Mouse (Mus musculus) embryonic facial prominence, embryonic 12.5 days (tissue): ENCODE measurements around the gene Padi4. TPM values are rescaled to one million over a fixed set of nuclear protein-coding genes. Genes with fewer than 3 reads are reported as not detected.

Source experiments
- ATAC-seq: fragments of 200-750 bp; cut with Nextera tagmentation; 2 replicates; pipeline ENCODE4 v1.8.0; 2017; ENCODE audit not compliant: insufficient number of reproducible peaks, insufficient read depth, low FRiP score, low TSS enrichment
- H3K27ac ChIP-seq: fragments of 300-500 bp; sonication (generic); 2 replicates; pipeline ENCODE4 v1.5.1; 2016; ENCODE audit warnings: mild to moderate bottlenecking
- H3K27me3 ChIP-seq: fragments of 300-500 bp; sonication (generic); 2 replicates; pipeline ENCODE4 v1.6.1; 2016; ENCODE audit warnings: mild to moderate bottlenecking, moderate library complexity
- H3K36me3 ChIP-seq: fragments of 300-500 bp; sonication (generic); 2 replicates; pipeline ENCODE4 v1.6.1; 2016; ENCODE audit warnings: mild to moderate bottlenecking
- H3K4me1 ChIP-seq: fragments of 300-500 bp; sonication (generic); 2 replicates; pipeline ENCODE4 v1.6.1; 2016
- H3K4me2 ChIP-seq: fragments of 300-500 bp; sonication (generic); replicated peaks from 2 replicates; pipeline ENCODE4 v1.6.1; 2016; ENCODE audit warnings: mild to moderate bottlenecking, moderate library complexity
- H3K4me3 ChIP-seq: fragments of 300-500 bp; sonication (generic); 2 replicates; pipeline ENCODE4 v1.5.1; 2016; ENCODE audit warnings: mild to moderate bottlenecking
- H3K9ac ChIP-seq: fragments of 300-500 bp; sonication (generic); 2 replicates; pipeline ENCODE4 v1.6.1; 2016; ENCODE audit warnings: mild to moderate bottlenecking, moderate library complexity
- H3K9me3 ChIP-seq: fragments of 300-500 bp; sonication (generic); 2 replicates; pipeline ENCODE4 v1.6.1; 2016; ENCODE audit warnings: mild to moderate bottlenecking, moderate library complexity
- WGBS: fragments of 180-500 bp; shearing (Covaris S2); methylation state at CpG from one replicate; pipeline ENCODE4 v1.1.7; 2016; 5-methylcytosine and 5-hydroxymethylcytosine counted together
- polyA plus RNA-seq: library from polyadenylated mRNA; unstranded; fragments of >200 nt; fragmentation: Nextera tagmentation; extraction: Ambion mirVana; gene quantifications from 2 replicates; pipeline ENCODE4 v1.2.1, GENCODE M21; 2016

Gene Padi4
- polyA plus RNA-seq, 1 experiment from 2014 or later = not detected

DNA sequence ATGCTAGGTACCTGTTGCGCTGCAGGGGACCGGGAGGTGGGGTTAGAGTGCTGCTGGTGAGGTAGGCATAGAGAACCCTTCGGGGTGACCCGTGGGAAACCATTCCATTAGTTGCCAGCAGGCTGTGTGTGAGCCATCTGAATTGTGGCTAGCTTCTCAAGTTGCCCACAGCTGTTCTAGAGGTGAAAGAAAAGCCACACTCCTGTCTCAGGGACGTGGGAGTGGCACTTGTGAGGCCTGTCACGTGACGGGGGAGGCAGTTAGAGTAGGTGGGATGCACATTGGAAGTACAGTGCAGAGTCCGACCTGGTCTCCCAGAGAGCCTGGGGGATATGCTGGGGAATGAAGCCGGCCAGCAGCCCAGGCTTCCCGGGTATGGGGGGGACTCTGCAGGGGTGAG lies 64.4 kb downstream of the Padi4 start:
- 86% methylated on average over 10 of the region's 10 CpGs for WGBS
- H3K4me1 ChIP-seq = peaks cover 23% of the 10 kb centered on the region

DNA sequence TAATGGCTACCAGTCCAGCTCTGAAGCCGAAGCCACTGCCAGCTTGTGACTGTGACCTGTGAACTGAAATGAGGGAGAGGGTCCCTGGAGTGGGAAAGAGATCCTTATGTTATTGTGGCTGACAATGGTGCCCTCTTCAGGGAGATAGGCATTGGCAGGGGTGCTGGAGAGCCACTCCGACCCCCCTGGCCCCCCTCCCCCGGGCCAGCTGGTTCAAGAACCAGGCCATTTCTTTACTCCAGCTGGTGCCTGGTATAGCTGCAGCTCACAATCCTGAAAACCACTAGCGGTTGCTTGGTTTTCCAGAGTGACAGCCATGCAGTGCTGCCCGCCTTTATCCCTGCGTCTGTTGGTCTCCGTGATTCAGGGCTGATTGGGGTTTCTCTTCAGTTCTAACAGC lies 64.9 kb downstream of the Padi4 start:
- peaks cover 95% of the 10 kb centered on the region for H3K36me3 ChIP-seq
- no peak overlapping the region for H3K4me3 ChIP-seq
- 87% methylated on average over 7 of the region's 7 CpGs for WGBS
- no peaks in the 10 kb centered on the region for H3K9me3 ChIP-seq
- H3K9ac ChIP-seq = no peak overlapping the region
- H3K4me1 ChIP-seq = peaks cover 26% of the 10 kb centered on the region
- H3K4me2 ChIP-seq = no peak overlapping the region
- ATAC-seq = no peak
- no peak overlapping the region for H3K27ac ChIP-seq
- no peaks in the 10 kb centered on the region for H3K27me3 ChIP-seq

More for the DNA sequence above, 64.4 kb downstream of the Padi4 start:
- H3K27ac ChIP-seq = 0 out of 2 replicates have a peak overlapping the region, but pooled peaks have one; percentile 17
- H3K4me2 ChIP-seq = no peak overlapping the region
- H3K4me3 ChIP-seq = no peak overlapping the region
- H3K27me3 ChIP-seq = no peaks in the 10 kb centered on the region
- no peaks in the 10 kb centered on the region for H3K9me3 ChIP-seq
- no peak overlapping the region for H3K9ac ChIP-seq
- peaks cover 97% of the 10 kb centered on the region for H3K36me3 ChIP-seq
- ATAC-seq = no peak

DNA sequence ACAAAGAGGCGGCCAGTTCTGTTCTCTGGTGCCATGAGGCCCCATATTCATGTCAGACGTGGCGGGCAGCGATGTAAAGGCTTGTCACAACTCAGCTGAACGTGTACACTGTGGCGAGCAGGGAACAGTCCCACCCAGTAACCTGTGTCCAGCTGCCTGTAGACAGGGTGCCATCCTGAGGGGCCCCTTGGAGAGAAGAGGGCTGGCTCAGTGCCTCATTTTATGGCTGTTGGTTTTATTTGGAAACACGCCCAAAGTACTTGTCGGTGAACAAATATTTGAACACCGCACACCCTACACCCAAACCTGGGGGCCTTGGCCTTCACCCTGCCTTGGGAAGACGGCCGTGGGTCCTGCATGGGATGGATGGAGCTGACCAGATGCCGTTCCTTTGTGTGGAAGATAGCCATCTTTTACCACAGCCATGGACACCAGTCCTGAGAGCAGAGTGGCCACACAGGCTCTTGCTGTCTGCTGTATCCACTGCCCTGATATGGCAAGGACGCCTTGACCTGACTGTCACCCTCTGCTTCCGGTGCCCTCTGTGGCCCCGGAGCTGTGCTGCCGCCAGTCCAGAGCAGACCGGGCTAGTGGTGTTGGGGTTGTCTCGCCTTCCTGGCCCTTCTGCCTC lies 65.6 kb downstream of the Padi4 start:
- no peaks in the 10 kb centered on the region for H3K9me3 ChIP-seq
- no peaks in the 10 kb centered on the region for H3K27me3 ChIP-seq
- no peak for ATAC-seq
- peaks cover 92% of the 10 kb centered on the region for H3K36me3 ChIP-seq
- 88% methylated on average over 18 of the region's 18 CpGs for WGBS
- no peak overlapping the region for H3K9ac ChIP-seq
- H3K4me2 ChIP-seq = no peak overlapping the region
- peaks cover 31% of the 10 kb centered on the region for H3K4me1 ChIP-seq
- H3K27ac ChIP-seq = no peak overlapping the region
- no peak overlapping the region for H3K4me3 ChIP-seq

DNA sequence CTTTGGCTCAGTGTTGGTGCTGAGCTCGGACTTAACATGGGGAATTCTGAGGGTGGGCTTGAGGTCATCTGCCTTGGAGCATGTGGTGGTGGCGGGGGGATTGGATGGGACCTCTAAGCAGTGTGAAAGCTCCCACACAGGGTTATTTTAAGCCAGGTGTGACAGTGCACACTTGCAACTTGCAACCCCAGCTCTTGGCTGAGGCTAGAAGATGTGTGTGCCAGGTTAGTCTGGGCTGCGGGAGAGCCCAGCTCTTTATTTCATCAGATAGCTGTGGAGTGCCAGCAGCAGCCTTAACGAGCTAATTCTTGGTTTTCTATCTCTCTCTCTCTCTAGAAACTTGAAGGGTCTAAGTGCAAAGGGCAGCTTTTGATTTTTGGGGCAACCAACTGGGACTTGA lies 66.4 kb downstream of the Padi4 start:
- H3K4me3 ChIP-seq = no peak overlapping the region
- H3K27ac ChIP-seq = no peak overlapping the region
- 81% methylated on average over 4 of the region's 4 CpGs for WGBS
- H3K9ac ChIP-seq = no peak overlapping the region
- H3K9me3 ChIP-seq = no peaks in the 10 kb centered on the region
- no peak for ATAC-seq
- peaks cover 32% of the 10 kb centered on the region for H3K4me1 ChIP-seq
- no peak overlapping the region for H3K4me2 ChIP-seq
- peaks cover 84% of the 10 kb centered on the region for H3K36me3 ChIP-seq
- H3K27me3 ChIP-seq = no peaks in the 10 kb centered on the region

DNA sequence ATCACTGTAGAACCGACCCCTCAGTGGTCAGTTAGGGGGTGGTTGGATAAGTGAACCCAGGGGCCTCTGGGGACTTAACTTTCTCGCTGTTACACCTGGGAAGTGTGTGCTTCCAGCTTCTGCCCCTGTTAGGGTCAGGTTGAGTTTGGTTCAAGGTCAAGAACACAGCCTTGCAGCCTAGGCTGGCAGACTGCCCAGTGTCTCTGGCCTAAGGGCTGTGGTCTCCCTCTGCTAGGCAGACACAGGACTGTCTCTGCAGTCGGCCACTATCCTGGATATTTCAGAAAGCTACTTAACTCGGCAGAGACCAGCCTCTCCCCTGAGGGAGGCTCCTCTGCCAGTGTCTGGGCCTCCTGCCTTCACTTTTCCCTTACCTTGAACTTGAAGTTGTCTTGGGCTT lies 69.9 kb downstream of the Padi4 start:
- Histone ChIP-seq H3K9me3 (no peaks in the 10 kb centered on the region), H3K27ac (peak overlapping the region; percentile 100; the same call in 1 of the 2 replicates), H3K4me2 (peak overlapping the region; percentile 75), H3K27me3 (peaks cover 3% of the 10 kb centered on the region; the same call in 1 of the 2 replicates), H3K9ac (peak overlapping the region; percentile 97), H3K4me1 (peaks cover 46% of the 10 kb centered on the region), H3K4me3 (peak overlapping the region; percentile 88), H3K36me3 (peaks cover 51% of the 10 kb centered on the region)
- WGBS = 33% methylated on average over 4 of the region's 4 CpGs
- ATAC-seq = no peak

DNA sequence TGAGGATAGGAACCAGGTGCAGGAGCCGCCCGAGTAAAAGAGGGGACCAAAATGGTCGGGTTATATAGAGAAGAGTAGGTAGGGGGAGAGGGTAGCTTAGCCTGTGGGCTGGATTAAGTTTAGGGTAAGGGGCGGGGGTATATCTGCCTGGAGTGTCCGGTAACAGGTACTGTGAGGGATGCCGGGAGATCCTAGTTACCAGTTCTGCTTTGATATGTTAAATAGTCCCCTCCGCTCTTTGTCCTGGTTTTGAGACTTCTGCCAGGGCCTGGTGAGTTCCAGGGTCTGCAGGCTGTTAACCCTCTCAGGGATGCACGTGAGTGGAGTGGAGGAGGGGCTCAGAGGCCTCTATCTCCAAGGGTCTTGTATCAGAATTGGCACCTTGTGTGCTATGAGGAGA lies 70.4 kb downstream of the Padi4 start:
- H3K36me3 ChIP-seq = peaks cover 46% of the 10 kb centered on the region
- H3K4me1 ChIP-seq = peaks cover 46% of the 10 kb centered on the region
- 3% methylated on average over 8 of the region's 8 CpGs for WGBS

DNA sequence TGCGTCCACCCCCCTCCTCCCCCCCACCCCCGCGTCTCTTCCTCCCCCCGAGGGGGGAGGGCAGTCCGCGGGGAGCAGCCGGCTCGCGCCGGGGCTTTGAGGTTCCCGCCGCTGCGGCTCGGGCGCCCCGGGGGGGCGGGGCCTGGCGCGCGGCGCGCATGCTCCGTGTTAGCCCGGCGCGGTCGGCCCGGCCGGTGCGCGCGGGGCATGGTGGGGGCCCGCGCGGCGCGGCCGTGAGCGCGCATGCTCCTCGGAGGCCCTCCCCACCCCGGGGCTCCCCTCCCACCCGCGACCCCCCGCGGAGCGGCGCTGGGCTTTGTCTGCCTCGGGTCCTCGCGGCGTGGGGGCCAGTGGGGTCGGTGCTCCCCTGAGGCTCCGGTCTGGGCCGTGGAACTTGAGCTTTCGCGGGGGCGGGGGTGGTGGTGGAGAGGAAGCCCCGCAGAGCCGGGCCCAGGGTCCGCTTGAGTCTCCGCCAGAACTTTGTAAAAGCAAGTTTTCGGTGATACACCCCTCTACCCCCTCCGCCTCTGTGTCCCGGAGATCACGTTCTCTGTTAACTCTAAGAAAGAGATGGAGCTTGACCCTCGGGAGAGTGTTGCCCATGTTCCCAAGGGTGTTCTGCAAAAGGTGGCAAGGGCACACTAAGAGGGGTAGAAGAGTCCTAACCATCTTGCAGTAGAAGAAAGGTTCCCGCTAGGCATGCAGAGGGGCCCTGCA lies 71.3 kb downstream of the Padi4 start:
- H3K27ac ChIP-seq = peak overlapping the region; percentile 100
- WGBS = 2% methylated on average over 55 of the region's 68 CpGs

More for the DNA sequence above, 70.4 kb downstream of the Padi4 start:
- ATAC-seq = peak; percentile 16; the same call in 1 of the 2 replicates
- Histone ChIP-seq H3K4me2 (peak overlapping the region; percentile 75), H3K27me3 (peaks cover 8% of the 10 kb centered on the region; the same call in 1 of the 2 replicates), H3K9ac (peak overlapping the region; percentile 97), H3K9me3 (no peaks in the 10 kb centered on the region), H3K27ac (peak overlapping the region; percentile 100), H3K4me3 (peak overlapping the region; percentile 88)

DNA sequence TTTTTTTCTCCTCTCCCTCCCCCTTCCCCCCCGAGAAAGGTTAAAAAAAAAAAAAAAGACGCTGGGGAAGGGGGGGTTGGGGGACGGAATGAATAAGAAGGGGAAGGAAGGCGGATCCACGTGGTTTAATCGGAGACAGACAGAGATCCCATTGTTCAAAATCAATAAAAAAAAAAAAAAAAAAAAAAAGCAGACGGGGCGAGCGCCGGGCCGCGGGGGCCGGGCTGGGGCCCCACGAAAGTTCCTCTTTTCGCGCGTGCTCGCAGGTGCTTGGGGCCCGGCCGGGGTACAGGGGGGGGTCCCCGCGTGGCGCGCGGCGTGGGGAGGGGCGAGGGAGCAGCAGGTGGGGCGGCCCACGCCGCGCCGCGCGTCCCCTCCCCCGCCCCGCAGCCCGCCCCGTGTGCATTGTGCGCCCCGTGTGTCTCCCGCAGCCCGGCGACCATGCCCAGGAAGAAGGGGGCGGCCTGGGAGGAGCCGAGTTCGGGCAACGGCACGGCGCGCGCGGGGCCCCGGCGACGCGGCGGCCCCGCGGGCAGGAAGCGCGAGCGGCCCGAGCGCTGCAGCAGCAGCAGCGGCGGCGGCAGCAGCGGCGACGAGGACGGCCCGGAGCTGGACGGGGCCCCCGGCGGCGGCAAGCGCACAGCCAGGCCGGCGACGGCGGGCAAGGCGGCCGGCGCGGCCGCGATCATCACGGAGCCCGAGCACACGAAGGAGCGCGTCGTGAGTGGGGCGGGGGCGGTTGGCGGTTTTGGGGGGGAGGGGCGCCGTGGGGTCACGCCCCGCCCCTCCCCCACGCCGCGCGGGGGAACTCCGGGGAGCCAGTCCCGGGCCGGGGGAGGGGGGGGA lies 72.1 kb downstream of the Padi4 start:
- H3K4me2 ChIP-seq = peak overlapping the region; percentile 78
- H3K4me1 ChIP-seq = peaks cover 41% of the 10 kb centered on the region
- H3K4me3 ChIP-seq = peak overlapping the region; percentile 88
- peaks cover 16% of the 10 kb centered on the region; the same call in 1 of the 2 replicates for H3K27me3 ChIP-seq
- H3K9ac ChIP-seq = peak overlapping the region; percentile 97
- H3K27ac ChIP-seq = peak overlapping the region; percentile 100
- H3K9me3 ChIP-seq = no peaks in the 10 kb centered on the region
- WGBS = 0% methylated on average over 57 of the region's 107 CpGs
- H3K36me3 ChIP-seq = peaks cover 29% of the 10 kb centered on the region
- ATAC-seq = no peak

More for the DNA sequence above, 71.3 kb downstream of the Padi4 start:
- peak overlapping the region; percentile 88 for H3K4me3 ChIP-seq
- H3K27me3 ChIP-seq = peaks cover 16% of the 10 kb centered on the region; the same call in 1 of the 2 replicates
- H3K4me2 ChIP-seq = peak overlapping the region; percentile 75
- H3K9ac ChIP-seq = peak overlapping the region; percentile 97
- no peaks in the 10 kb centered on the region for H3K9me3 ChIP-seq
- ATAC-seq = peak; percentile 58
- peaks cover 37% of the 10 kb centered on the region for H3K36me3 ChIP-seq
- H3K4me1 ChIP-seq = peaks cover 46% of the 10 kb centered on the region

DNA sequence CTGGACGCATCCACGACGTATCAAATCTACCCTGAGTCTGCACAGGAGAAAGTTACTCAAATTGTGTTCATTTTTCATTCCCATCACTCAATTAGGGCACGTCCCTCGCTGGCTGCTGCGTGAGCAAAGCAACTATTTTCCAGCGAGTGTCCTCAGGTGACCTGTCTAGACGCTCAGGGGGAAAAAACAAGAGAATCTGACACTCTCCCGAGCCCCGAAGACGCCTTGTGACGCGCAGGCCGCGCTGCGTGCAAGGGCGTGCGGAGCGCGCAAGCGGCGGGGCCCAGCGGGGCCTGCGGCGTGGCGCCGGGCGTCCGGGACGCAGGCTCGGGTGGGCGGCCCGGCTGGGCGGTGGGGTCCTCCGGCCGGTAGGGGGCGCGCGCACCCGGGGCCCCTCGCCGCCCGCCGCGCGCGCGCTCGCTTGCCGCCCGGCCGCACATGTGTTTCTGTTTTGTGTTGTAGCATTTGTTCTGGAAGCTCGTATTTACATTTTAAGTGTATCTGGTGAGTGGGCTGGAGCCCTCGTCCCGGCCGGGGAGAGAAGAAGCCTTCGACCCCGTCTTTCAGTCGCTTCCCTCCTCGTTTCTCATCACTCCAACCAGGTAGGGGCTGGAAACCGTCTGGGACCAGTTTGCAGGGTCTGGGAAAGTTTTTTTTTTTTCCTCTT lies 72.9 kb downstream of the Padi4 start:
- H3K9ac ChIP-seq = peak overlapping the region; percentile 97
- H3K4me3 ChIP-seq = peak overlapping the region; percentile 88
- H3K27me3 ChIP-seq = peaks cover 16% of the 10 kb centered on the region; the same call in 1 of the 2 replicates
- H3K36me3 ChIP-seq = peaks cover 22% of the 10 kb centered on the region
- H3K27ac ChIP-seq = peak overlapping the region; percentile 100
- H3K4me2 ChIP-seq = peak overlapping the region; percentile 78
- peaks cover 41% of the 10 kb centered on the region for H3K4me1 ChIP-seq
- H3K9me3 ChIP-seq = no peaks in the 10 kb centered on the region
- ATAC-seq = peak; percentile 54
- WGBS = under 1% methylated on average over 61 of the region's 61 CpGs

DNA sequence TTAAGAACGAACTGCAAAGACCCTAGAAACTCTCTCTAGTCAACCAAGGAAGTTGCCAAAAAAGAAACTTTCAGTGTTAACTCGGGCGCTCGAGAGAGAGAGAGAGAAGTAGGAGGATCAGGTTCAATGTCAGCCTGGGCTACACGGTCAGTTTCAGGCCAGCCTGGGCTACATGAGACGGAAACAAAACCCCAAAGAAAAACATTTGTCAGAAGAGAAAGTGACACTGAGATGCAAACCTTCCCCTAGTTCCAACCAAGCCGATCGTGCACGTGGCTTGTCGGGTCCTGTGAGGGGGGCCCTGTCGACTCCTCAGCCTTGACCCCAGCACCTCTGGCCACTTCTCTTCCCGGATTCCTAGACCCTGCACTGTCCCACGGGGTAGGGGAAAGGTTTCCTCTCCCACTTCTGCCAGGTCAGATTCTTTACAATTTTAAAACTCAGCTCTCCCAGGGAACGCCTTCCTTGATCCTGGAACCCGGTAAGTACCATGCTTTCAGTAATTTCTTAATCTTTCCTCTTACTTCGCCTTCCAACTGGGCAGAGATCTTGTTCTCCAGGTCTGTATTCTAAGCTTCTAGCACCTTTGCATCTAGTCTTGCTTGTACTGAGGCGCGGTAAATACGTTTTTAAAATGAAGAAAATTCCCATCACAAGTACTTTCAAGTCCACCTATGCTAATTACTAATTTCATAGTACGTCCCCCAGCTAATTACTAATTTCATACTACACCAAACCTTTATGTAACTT lies 73.6 kb downstream of the Padi4 start, which contains the start of gene Rcc2:
Rcc2 (plus strand) TSS at position 273 of the 750 bp plus-strand sequence.
- Histone ChIP-seq H3K27ac (peak within 1 kb of the TSS; percentile 100), H3K9ac (peak within 1 kb of the TSS; percentile 97), H3K4me3 (peak within 1 kb of the TSS; percentile 88), H3K4me2 (peak within 1 kb of the TSS; percentile 78), H3K9me3 (no peaks in the 10 kb centered on the region), H3K36me3 (peaks cover 14% of the 10 kb centered on the region), H3K27me3 (peaks cover 16% of the 10 kb centered on the region; the same call in 1 of the 2 replicates), H3K4me1 (peaks cover 38% of the 10 kb centered on the region)
- WGBS = 3% methylated on average over 20 of the region's 20 CpGs
- no peak for ATAC-seq
